Mouse (Mus musculus) lung, postnatal 25 days (tissue): Measurements from ENCODE around the gene Gse1.

Experiments
- DNase-seq: peaks from one replicate; pipeline ENCODE4 v3.0.0; 2022; ENCODE audit warnings: low spot score

The Gse1 gene

DNA sequence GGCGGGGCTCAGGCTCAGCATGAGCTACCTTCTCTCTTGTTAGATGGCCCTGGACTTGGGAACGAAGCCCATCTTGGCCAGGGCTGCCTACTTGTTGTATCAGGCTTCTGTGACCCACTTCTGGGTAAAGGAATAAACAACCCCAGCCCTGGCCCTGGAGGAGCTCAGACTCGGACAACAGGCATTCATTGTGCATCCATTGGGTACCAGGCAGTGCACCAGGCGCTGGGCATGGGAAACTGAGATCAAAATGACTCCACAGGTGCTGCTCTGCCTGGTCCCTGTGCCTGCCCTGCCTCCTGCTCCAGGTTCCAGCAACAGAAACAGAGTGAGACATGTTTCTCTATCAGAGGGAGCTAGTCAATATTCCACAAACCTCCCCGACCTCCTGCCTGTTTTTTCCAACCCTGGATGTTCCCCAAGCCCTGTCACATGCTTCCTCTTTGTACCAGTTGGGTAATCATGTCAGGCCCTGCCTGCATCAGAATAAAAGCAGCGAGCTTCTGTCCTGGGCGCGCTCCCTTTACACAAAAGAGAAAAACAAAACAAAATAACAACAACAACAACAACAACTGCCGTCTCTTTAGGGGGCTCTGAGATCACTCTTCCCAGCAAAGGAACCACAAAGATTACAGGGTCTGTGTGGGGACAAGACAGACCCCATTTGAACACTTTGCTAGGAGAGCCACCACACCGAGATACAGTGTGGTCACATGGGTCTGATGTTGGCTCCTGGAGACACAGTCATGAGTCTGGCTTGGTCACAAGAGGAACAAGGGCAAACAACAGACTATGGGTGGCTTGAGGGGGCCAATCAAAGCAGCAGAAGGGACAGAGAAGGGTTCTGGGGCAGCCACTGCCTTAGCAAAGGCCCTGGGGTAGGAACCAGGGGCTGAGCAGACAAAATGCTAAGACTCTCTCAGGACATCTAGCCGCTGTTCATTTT lies 391.3 kb downstream of the Gse1 start:
- DNase-seq, result peak; percentile 31

DNA sequence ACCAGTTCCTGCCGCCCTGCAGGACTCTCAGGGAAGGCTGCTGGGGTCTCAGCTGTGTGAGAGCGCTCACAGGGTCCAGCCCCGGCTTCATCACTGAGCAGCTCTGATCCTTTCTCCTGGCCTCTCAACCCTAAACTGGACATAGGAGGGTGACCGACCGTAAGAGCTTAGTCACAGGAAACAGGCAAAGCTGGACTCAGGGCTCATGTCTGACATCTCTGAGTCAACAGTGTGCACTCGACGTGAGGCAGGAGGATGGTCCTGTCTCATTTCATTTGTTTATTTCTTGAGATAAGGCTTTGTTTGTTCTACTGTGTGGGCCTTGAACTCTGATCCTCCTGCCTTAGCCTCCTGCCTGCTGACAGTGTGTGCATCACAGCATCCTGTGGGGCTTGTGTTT lies 392.2 kb downstream of the Gse1 start:
- no peak for DNase-seq

DNA sequence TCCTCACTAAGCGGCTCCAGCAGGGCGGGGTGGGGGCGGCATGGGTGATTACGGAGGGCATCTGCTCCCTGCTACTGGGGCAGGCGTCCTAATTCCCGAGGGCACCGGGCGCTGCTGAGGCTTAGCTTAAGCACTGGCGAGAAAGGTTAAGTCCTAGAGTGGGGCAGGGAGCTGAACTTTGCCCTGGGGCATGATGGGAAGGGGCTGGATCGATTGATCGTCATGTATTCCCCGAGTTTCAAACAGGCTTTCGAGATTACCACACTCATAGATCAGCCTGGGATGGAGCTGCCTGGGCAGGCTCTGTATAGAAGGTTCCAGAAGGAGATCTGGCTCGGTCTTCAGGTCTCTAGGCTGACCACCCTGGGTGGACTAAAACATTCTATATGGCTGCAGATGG lies 393.9 kb downstream of the Gse1 start:
- no peak for DNase-seq

DNA sequence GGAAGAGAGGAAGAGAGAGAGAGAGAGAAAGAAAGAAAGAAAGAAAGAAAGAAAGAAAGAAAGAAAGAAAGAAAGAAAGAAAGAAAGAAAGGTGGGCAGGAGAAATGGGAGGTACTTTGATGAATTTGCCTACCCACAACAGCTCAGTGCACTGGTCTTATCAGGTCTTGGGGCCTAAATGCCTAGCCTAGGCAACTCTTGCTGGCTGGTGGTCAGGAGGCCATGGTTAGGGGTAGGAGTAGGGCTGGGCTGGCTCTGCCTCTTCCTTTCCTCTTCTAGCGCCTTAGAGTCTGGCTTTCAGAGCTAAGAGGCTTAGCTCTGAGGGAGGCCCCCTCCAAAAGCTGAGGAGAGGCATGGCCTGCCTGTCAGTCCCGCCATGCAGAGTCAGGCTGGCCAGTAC lies 395.4 kb downstream of the Gse1 start:
- no peak for DNase-seq

DNA sequence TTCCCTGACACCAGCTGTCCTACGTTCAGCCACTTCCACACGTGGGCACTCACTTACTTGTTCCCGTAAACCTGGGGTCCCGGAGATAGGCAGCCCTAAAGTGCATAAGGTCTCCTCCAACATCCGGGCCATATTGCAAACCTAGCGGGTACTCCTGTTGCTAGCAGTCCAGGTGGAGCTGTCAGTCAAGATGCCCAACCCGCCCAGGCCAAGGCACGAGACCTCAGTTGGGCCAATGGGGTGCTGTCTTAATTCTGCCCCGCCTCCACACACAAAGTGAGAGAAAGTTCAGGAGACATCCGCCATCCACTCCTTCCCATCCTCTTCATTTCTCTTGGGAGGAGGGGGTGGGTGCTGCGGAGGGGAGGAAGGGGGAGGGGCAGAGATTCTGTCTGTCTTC lies 398.2 kb downstream of the Gse1 start:
- no peak for DNase-seq

DNA sequence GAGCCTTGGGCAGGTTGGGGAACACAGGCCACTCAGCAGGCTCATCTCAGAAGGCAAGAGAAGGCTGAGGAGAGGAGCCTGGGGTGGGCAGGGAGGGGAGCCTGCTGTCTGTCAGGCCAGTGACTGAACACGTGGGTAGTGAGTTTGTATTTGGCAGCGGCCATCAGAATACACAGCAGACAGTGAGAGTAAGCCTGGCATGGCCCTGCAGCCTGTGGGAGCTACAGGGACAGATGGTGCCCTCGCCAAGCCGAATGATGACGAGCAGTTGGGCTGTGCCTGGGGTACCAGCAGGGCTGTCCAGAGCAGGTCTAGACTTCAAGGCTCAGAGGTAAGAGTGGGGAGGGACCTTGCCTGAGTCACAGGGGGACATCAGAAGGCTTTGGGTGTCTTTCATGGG lies 399.0 kb downstream of the Gse1 start:
- DNase-seq, result no peak

DNA sequence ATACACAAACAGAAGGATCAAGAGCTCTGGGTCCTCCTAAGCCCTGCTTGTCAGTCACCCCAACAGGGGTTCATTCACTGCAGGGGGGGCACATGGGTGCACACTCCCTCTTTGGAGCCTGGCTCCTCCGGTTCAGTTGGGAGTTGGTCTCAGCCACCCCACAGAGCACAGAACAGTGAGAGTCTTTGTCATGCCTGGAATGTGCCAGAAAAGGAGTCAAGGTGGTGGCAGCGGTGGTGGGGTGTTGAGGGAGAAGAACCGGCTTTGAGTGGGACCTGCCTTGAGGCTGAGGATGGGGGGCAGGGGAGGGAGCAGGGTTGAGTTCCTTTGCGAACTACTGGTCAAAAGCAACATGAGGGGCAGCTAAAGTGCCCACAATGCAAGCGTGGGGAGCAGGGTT lies 401.8 kb downstream of the Gse1 start:
- no peak for DNase-seq

DNA sequence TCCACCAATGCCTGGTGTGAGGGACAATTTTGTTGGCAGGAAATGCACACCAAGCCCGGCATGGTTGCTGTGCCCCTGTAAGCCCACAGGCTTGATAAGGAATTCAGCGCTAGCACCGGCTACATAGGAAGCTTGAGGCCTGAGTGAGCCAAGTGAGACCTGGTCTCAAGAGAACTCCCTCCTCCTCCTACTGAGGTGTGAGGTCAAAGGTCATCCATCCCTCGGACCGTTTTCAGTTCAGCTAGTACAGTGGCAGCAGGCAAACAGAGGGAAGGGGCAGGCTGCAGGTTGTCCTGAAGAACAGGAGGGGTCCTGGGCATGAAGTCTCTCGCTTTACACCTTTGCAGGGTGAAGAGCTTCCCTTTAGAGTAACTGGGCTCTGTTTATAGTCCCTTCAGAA lies 402.6 kb downstream of the Gse1 start:
- no peak for DNase-seq
